Mouse (Mus musculus): ENCODE measurements around the gene Dchs2. TPM values are rescaled to one million over a fixed set of nuclear protein-coding genes. Genes with fewer than 3 reads are reported as not detected.
A peak's percentile ranks its signal among the peaks of the same experiment; 100 is the strongest.

Dchs2 gene
- total and polyA plus RNA-seq, 3 experiments = 0.14 to 0.80 (median 0.52) TPM

GRCm38 (mm10) chr3:83220101-83220500 is 92.4 kb downstream of the Dchs2 start:
- DNase-seq = no peak
- no peak overlapping the region for H3K4me3 ChIP-seq
- no peaks in the 10 kb centered on the region for H3K4me1 ChIP-seq (ENCODE audit: control insufficient read depth, insufficient read depth, low read length)
- H3K36me3 ChIP-seq (ENCODE audit: control insufficient read depth, insufficient read depth, low read length) = no peaks in the 10 kb centered on the region
- intact Hi-C loops (cut with DNase I) = no loop called here
- H3K79me2 ChIP-seq (replicated peaks; ENCODE audit: control insufficient read depth, insufficient read depth, low read length) = no peaks in the 10 kb centered on the region
- no peaks in the 10 kb centered on the region for H3K27me3 ChIP-seq (ENCODE audit: control insufficient read depth, insufficient read depth, low read length)
- TF ChIP-seq EP300 (IDR thresholded peaks at IDR 0.05; ENCODE audit: insufficient read depth, low read depth, low read length) (no peak), POLR2A (IDR thresholded peaks at IDR 0.05; ENCODE audit: insufficient read depth, low read depth, low read length) (no peak), CTCF (IDR thresholded peaks at IDR 0.05) (no peak)
- H3K27ac ChIP-seq = no peak overlapping the region
- 82% methylated on average over 2 of the region's 2 CpGs for WGBS
- no peak overlapping the region for H3K9ac ChIP-seq (ENCODE audit: low read depth, low read length)

- DNase-seq = no peak
Observed at GRCm38 (mm10) chr3:83222125-83222524, 94.4 kb downstream of the Dchs2 start.

GRCm38 (mm10) chr3:83228383-83228782 is 100.6 kb downstream of the Dchs2 start:
- DNase-seq = no peak
- H3K9ac ChIP-seq (ENCODE audit: low read depth, low read length) = no peak overlapping the region
- H3K36me3 ChIP-seq (ENCODE audit: control insufficient read depth, insufficient read depth, low read length) = no peaks in the 10 kb centered on the region
- intact Hi-C loops (cut with DNase I) = no loop called here
- H3K79me2 ChIP-seq (replicated peaks; ENCODE audit: control insufficient read depth, insufficient read depth, low read length) = no peaks in the 10 kb centered on the region
- no peaks in the 10 kb centered on the region for H3K27me3 ChIP-seq (ENCODE audit: control insufficient read depth, insufficient read depth, low read length)
- no peak overlapping the region for H3K4me3 ChIP-seq
- 81% methylated on average over 9 of the region's 9 CpGs for WGBS
- H3K27ac ChIP-seq = no peak overlapping the region
- H3K4me1 ChIP-seq (ENCODE audit: control insufficient read depth, insufficient read depth, low read length) = no peaks in the 10 kb centered on the region
- TF ChIP-seq POLR2A (IDR thresholded peaks at IDR 0.05; ENCODE audit: insufficient read depth, low read depth, low read length) (no peak), EP300 (IDR thresholded peaks at IDR 0.05; ENCODE audit: insufficient read depth, low read depth, low read length) (no peak), CTCF (IDR thresholded peaks at IDR 0.05) (no peak)

More at GRCm38 (mm10) chr3:83222125-83222524, 94.4 kb downstream of the Dchs2 start:
- intact Hi-C loops (cut with DNase I) = loop anchor here (2.0 kb wide), 1 partner anchor 113 kb away; no protein-coding TSS in a partner anchor
- Histone ChIP-seq H3K36me3 (ENCODE audit: control insufficient read depth, insufficient read depth, low read length) (no peaks in the 10 kb centered on the region), H3K79me2 (replicated peaks; ENCODE audit: control insufficient read depth, insufficient read depth, low read length) (no peaks in the 10 kb centered on the region), H3K4me3 (no peak overlapping the region), H3K4me1 (ENCODE audit: control insufficient read depth, insufficient read depth, low read length) (no peaks in the 10 kb centered on the region), H3K27me3 (ENCODE audit: control insufficient read depth, insufficient read depth, low read length) (no peaks in the 10 kb centered on the region), H3K9ac (ENCODE audit: low read depth, low read length) (no peak overlapping the region), H3K27ac (no peak overlapping the region)
- 33% methylated on average over 5 of the region's 5 CpGs for WGBS
- TF ChIP-seq POLR2A (IDR thresholded peaks at IDR 0.05; ENCODE audit: insufficient read depth, low read depth, low read length) (no peak), EP300 (IDR thresholded peaks at IDR 0.05; ENCODE audit: insufficient read depth, low read depth, low read length) (no peak), CTCF (IDR thresholded peaks at IDR 0.05) (peak; percentile 54)

GRCm38 (mm10) chr3:83230326-83230725 is 102.6 kb downstream of the Dchs2 start:
- no peak for TF ChIP-seq CTCF (IDR thresholded peaks at IDR 0.05)
- TF ChIP-seq EP300 (IDR thresholded peaks at IDR 0.05; ENCODE audit: insufficient read depth, low read depth, low read length) = no peak
- TF ChIP-seq POLR2A (IDR thresholded peaks at IDR 0.05; ENCODE audit: insufficient read depth, low read depth, low read length) = no peak

DNA sequence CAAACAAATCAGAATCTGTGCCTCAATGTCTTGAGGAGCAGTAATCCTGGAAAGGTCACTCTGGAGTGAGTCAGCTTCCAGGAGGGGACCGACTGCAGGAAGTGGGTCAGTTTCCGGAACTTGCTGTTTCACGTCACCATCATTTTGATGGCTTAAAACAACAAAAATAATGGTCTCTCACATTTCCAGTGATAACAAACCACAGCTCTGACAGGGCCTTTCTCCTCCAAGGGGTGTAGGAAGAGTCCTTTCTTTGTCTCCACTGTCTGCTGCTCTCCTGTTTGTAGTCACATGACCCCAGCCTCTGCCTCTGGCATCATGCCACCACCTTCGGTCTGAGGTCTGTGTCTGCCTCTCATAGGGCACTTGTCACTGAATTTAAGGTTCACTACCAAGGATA is 106.7 kb downstream of the Dchs2 start:
- H3K79me2 ChIP-seq (replicated peaks; ENCODE audit: control insufficient read depth, insufficient read depth, low read length) = no peaks in the 10 kb centered on the region
- WGBS = 22% methylated on average over 4 of the region's 4 CpGs
- H3K9ac ChIP-seq (ENCODE audit: low read depth, low read length) = no peak overlapping the region
- TF ChIP-seq POLR2A (IDR thresholded peaks at IDR 0.05; ENCODE audit: insufficient read depth, low read depth, low read length) = no peak
- no peak for TF ChIP-seq CTCF (IDR thresholded peaks at IDR 0.05)
- TF ChIP-seq EP300 (IDR thresholded peaks at IDR 0.05; ENCODE audit: insufficient read depth, low read depth, low read length) = no peak
- intact Hi-C loops (cut with DNase I) = no loop called here
- no peak for DNase-seq
- H3K27ac ChIP-seq = no peak overlapping the region
- H3K36me3 ChIP-seq (ENCODE audit: control insufficient read depth, insufficient read depth, low read length) = no peaks in the 10 kb centered on the region
- H3K4me3 ChIP-seq = no peak overlapping the region
- H3K4me1 ChIP-seq (ENCODE audit: control insufficient read depth, insufficient read depth, low read length) = no peaks in the 10 kb centered on the region
- no peaks in the 10 kb centered on the region for H3K27me3 ChIP-seq (ENCODE audit: control insufficient read depth, insufficient read depth, low read length)

More at GRCm38 (mm10) chr3:83230326-83230725, 102.6 kb downstream of the Dchs2 start:
- no peaks in the 10 kb centered on the region for H3K79me2 ChIP-seq (replicated peaks; ENCODE audit: control insufficient read depth, insufficient read depth, low read length)
- H3K27ac ChIP-seq = no peak overlapping the region
- 87% methylated on average over 2 of the region's 2 CpGs for WGBS
- no peaks in the 10 kb centered on the region for H3K36me3 ChIP-seq (ENCODE audit: control insufficient read depth, insufficient read depth, low read length)
- no peaks in the 10 kb centered on the region for H3K27me3 ChIP-seq (ENCODE audit: control insufficient read depth, insufficient read depth, low read length)
- no peak overlapping the region for H3K9ac ChIP-seq (ENCODE audit: low read depth, low read length)
- no peak for DNase-seq
- intact Hi-C loops (cut with DNase I) = no loop called here
- no peak overlapping the region for H3K4me3 ChIP-seq
- no peaks in the 10 kb centered on the region for H3K4me1 ChIP-seq (ENCODE audit: control insufficient read depth, insufficient read depth, low read length)

DNA sequence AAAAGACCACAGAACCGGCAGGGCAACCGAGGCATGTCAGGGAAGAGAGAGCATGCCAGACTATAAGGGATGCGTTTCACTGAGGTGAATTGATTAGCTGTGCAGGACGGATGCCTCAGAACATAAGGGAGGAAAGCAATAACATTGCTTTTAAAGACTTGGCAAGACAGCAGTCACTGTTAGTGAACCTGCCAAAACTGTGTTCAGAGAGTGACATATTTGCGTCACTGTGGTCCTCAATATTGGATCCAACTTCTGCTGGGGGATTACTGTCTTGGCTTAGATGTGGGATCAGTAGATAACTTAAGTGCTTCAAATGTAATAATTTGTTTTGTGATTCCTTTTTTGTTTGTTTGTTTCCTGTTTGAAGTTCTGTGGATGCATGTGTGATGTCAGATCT is 107.3 kb downstream of the Dchs2 start:
- DNase-seq = no peak
- Histone ChIP-seq H3K27ac (no peak overlapping the region), H3K9ac (ENCODE audit: low read depth, low read length) (no peak overlapping the region), H3K4me3 (no peak overlapping the region), H3K4me1 (ENCODE audit: control insufficient read depth, insufficient read depth, low read length) (no peaks in the 10 kb centered on the region), H3K27me3 (ENCODE audit: control insufficient read depth, insufficient read depth, low read length) (no peaks in the 10 kb centered on the region), H3K36me3 (ENCODE audit: control insufficient read depth, insufficient read depth, low read length) (no peaks in the 10 kb centered on the region), H3K79me2 (replicated peaks; ENCODE audit: control insufficient read depth, insufficient read depth, low read length) (no peaks in the 10 kb centered on the region)
- intact Hi-C loops (cut with DNase I) = no loop called here
- WGBS = 62% methylated on average over 5 of the region's 5 CpGs
- TF ChIP-seq POLR2A (IDR thresholded peaks at IDR 0.05; ENCODE audit: insufficient read depth, low read depth, low read length) (no peak), CTCF (IDR thresholded peaks at IDR 0.05) (no peak), EP300 (IDR thresholded peaks at IDR 0.05; ENCODE audit: insufficient read depth, low read depth, low read length) (no peak)
